Mouse (Mus musculus) granulocyte monocyte progenitor cell, adult 5-6 weeks (primary cell): ENCODE data around the gene Fxyd5. TPM values are rescaled to one million over a fixed set of nuclear protein-coding genes. Genes with fewer than 3 reads are reported as not detected.
A peak's percentile ranks its signal among the peaks of the same experiment; 100 is the strongest.

ENCODE experiments used
- ATAC-seq: replicated peaks from 2 replicates; pipeline ENCODE4 v1.8.0; 2016; ENCODE audit warnings: mild to moderate bottlenecking, moderate TSS enrichment, inconsistent platforms; ENCODE audit not compliant: poor library complexity, severe bottlenecking
- total RNA-seq, 2 experiments: library from RNA; stranded (forward) in 1 of 2; stranded (reverse) in 1 of 2; fragments of 200-712, 200-1000 nt in 1 of 2; fragments of >200 nt in 1 of 2; fragmentation: Nextera tagmentation in 1 of 2; gene quantifications; 2 replicates each; pipeline ENCODE4 v1.2.3; 2014 to 2017

Fxyd5 gene
- total RNA-seq, 2 experiments from 2014 or later = 277 to 332 TPM

DNA sequence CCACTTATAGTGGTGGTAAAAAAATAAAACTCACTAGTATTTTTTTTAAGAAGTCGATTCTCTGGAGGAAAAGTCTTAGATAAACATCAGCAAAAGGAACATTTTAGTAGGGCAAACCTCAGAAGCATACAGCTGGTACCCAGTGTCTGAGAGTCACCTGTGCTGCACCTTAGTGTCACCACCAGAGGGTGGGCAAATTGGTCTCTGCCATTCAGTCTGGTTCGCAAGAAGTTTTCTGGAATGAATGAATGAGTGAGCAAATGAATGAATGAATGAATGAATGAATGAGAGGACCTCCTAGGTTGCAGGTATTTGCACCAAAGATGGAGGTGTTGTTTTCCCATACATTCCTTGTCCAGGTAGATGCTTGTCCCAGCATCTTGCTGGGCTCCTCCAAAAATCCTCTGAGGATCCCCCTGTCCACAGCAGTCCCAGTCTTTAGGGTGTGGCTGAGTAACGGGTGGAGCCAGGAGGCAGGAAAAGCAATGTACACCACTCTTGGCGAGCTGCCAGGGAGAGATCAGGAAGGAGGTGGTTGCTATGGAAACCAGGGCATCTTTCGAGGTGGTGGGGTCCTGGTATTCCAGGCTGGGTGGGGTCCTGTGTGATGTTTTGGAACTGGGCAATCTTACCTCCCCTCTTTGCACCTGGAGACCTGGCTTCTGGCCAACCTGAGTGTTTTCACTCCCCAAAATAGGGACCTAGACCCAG lies 7.0 kb upstream of the Fxyd5 start:
- no peak for ATAC-seq

GRCm38 (mm10) chr7:31041662-31042315 lies 492 bp downstream of the Fxyd5 start:
- ATAC-seq = peak; percentile 80

- no peak for ATAC-seq
Observed at GRCm38 (mm10) chr7:31041023-31041407, 1.3 kb downstream of the Fxyd5 start.

DNA sequence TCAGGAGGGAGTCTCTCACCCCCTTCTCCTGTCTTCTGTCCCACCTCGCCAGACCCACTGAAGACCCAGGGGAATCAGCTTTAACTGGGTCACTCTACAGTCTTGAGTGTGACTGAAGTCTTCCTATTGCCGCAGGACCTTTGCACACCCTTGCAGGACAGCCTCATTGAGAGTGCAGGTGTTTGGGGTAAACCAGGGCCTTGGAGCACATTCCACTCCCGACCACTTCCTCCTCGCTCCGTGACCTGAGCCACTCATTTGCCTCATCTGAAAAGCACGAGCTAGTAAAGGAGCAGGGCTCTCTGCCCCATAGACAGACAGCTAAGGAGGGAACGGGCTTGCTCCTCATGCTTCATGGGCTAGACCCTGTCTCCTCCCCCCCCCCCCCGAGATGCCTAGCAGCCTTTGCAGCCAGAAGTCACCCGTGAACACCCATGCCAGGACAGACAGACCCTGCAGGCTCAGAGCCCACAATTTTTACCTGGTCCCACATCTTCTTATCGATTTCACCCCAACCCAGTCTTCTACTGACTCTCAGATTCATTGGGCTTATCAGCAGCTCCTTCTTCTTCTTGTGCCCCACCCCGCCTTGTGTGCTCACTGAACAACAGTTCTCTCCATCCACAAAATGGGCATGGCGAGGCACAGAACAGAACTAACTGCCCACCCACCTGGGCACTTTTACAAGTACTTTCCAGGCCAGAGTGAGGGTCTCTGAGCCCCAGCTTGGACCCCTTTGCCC lies 1.8 kb downstream of the Fxyd5 start:
- ATAC-seq = no peak

DNA sequence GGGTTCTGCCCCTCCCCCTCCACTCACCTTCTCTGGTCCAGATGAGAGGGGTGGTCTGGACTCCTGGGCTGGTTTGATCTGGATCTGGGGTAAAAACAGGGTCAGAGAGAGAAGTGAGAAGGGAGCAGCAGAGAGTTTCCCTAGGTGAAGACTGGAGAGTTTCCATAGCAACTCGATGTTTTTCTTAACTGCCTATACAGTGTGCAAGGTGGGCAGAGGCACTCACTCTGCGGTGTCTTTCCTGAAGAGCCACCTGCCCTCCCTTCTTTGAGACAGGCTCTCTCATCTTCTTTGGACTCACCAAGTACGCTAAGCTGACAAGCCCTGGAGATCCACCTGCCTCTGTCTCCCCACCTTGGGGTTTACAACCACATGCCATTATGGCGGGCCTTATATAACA lies 3.3 kb downstream of the Fxyd5 start:
- no peak for ATAC-seq

DNA sequence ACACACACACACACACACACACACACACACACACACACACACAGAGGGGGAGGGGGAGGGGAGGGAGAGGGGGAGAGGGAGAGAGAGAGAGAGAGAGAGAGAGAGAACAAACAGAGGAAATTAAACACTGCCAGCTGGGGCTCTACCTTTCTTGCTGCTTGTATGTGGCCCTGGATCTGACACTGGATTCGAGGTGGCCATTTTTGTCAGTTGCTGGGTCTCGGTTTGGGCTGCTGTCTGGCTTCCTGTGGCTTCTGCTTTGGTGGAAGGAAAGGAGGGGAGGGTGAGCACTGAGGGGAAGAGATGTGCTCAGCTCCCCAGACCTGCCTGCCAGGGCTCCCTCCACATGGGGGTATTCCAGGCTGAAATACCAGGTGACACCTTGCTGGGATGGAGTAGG lies 4.6 kb downstream of the Fxyd5 start:
- no peak for ATAC-seq

DNA sequence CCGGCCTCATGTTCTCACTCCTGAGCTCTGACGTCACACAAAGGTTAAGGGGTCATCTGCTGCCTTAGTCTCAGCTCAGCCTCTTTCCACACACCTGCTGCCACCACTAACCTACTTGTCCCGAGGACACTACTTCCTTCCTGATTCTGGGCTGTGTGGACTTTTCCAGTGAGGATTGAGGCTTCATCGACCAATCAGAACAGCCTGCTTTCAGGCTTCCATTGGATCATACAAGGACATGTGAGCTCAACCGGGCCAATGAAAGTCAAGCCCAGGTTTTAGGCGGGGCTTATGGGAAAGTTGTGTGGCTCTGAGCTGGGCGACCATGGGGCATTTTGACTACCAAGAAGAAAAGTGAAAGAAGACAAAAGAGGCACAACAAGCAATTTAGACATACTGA lies 5.4 kb downstream of the Fxyd5 start:
- peak; percentile 55 for ATAC-seq

DNA sequence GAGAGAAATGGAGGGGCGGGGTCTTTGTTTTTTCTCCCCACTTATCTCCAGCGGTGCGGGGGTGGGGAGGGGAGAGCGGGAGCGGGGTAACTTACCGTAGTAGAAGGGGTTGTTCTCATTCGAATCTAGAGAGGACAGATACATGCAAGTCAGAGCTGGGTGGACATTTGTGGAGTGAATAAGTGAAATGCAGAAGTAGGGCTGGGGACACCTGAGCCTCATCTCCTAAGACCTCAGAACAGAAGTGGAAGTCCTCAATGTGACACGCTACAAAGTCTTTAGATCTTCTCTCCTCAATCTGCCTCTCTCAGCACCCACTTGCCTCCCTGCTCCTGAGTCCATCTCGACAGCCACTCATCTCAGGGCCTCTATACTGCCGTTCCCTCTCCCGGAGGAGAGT lies 7.0 kb downstream of the Fxyd5 start:
- no peak for ATAC-seq

- ATAC-seq = no peak
Observed at GRCm38 (mm10) chr7:31034789-31035188, 7.5 kb downstream of the Fxyd5 start.

DNA sequence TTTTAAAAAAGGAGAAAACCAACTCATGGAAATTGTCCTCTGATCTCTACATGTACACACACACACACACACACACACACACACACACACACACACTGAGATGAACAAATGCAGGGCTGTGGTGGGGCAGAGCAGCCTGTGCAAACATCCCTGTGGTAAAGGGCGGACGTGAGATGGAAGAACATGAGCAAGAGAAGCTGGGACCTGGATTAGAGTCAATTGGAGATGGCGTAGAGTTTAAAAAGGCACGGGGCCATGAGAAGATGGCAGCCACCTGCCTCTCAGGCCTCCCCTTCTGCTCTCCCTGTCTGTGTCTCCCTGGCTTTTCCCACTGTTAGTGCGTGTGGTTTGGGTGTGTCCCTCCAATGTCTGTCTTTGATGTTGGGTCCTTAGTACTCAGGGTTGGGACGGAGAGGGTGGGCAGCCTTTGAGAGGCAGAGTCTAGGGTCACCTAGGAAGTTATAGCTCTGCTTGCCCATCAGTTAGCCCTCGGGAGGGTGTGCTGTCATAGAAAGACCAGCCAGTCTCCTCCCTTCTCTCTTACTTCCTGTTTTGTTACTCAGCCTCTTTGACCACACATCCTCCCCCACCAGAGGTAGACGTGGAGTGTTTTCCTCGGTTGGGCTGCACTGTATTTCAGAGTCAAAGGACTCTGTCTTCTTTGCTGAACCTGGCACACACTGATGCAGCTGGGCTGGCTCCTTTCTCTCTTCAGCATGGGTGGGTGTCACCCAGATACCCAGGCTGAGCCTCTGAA lies 8.7 kb downstream of the Fxyd5 start:
- ATAC-seq = peak; percentile 68

- ATAC-seq = peak; percentile 70
Observed at GRCm38 (mm10) chr7:31031731-31032130, 10.6 kb downstream of the Fxyd5 start.

GRCm38 (mm10) chr7:31030717-31031116 lies 11.6 kb downstream of the Fxyd5 start:
- no peak for ATAC-seq

- ATAC-seq = no peak
Observed at GRCm38 (mm10) chr7:31028609-31029008, 13.7 kb downstream of the Fxyd5 start.

DNA sequence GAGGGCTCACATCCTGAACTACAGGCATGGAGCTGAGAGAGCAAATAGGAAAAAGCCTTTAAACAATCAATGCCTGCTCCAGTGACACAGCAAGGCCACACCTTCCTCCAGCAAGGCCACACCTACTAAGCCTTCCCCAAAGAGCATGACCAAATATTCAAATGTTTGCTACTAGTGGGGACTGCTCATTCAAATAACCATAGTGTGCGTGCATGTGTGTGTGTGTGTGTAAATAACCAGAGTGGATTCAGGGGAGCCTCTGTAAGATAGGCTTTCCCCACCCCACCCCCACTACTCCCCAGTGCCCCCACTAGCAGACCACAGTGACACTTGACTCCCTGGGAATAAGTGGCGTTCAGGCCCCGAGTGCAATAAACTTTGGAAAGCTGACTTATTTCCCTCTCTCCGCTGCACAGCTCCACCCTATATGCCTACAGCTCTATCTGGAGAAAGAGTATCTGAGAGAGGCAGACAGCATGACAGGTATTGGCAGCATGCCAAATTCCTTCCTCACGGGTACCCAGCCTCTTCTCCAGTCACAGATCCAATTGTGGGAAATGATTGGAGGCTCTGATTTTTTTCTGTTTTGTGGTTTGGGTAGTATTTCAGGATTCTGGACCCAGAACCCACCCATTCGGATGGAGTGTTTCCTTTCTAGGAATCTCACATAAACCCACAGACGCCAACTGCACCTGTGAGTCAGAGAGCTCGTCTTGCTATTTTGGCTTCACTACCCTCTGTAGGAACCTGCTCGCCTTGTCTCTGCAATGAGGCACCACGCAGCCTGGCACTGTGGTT lies 25.0 kb downstream of the Fxyd5 start:
- no peak for ATAC-seq

- no peak for ATAC-seq
Observed at GRCm38 (mm10) chr7:31012971-31013370, 29.3 kb downstream of the Fxyd5 start.

- no peak for ATAC-seq
Observed at GRCm38 (mm10) chr7:31008889-31009288, 33.4 kb downstream of the Fxyd5 start.

DNA sequence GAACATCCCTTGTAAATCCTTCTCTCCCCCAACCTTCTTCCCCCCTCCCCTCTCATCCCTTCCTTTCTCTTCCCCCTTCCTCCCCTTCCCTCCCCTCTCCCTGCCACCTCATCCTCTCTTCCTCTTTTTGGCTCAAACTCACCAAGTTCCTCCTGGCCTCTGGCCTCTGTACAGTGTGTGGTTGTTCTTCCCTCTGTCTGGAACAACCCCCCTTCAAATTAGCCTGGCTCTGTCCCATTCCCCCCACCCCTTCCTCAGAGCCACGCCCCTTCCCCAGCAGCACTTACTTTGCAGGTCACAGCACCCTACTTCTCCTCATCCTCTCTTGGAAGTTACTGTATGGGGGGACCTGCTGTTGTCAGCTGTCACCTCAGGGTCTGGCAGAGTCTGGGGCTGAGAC lies 34.1 kb downstream of the Fxyd5 start:
- ATAC-seq = peak; percentile 89

DNA sequence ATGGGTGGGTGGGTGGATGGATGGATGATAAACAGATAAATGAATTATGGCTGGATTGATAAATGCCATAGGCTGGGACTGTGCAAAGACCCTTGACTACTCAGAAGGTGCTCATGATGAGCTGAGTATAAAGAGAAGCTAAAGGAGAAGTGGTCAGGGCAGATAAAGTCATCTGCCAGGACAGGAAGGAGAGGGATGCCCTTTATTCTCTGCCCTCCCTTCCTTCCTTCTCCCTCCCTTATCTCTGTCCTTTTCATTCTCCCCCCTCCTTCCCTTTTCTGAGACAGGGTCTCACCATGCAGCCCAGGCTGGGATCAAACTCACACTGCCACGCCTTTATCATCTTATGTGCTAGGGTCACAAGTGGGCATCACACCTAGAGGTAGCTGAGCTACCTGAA lies 34.5 kb downstream of the Fxyd5 start:
- peak; percentile 59 for ATAC-seq

- ATAC-seq = peak; percentile 89
Observed at GRCm38 (mm10) chr7:31002650-31003049, 39.6 kb downstream of the Fxyd5 start.

DNA sequence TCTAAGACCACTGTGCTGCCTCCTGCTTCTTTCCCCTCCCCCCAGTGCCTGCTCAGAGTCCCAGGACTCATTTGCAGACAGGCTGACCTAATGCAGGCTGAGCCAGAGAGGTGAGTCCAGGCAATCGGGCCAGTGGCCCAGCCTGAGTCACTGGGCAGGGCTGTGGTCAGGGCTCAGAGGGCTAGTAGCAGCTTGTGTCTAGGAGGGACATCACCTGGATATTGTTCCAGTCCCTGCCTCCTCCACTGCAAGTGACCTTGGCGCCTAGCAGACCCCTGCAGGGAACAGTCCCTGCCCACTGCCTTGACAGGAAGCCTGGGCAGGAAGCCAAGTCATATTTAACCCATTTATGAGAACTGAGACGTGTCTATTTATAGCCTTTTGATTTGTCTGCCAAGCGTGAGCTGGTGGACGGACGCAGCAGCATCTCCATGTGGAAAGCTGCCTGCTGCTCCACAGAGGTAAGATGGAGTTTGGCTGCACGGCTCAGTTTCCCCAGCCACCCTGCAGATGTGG lies 41.7 kb downstream of the Fxyd5 start:
- peak; percentile 62 for ATAC-seq
